Mouse (Mus musculus) erythroid progenitor cell, adult 5-6 weeks (primary cell): ENCODE measurements around the gene Rrp36. TPM values are rescaled to one million over a fixed set of nuclear protein-coding genes. Genes with fewer than 3 reads are reported as not detected.

Source experiments
- ATAC-seq: replicated peaks from 2 replicates; pipeline ENCODE4 v1.8.0; 2016; ENCODE audit warnings: moderate number of reproducible peaks, mild to moderate bottlenecking, moderate TSS enrichment, inconsistent platforms; ENCODE audit not compliant: poor library complexity, low FRiP score, severe bottlenecking
- total RNA-seq, 2 experiments: library from RNA; stranded (forward) in 1 of 2; stranded (reverse) in 1 of 2; fragments of 150-400 nt in 1 of 2; fragments of 186-747, 209-891 nt in 1 of 2; gene quantifications; 2 replicates each; pipeline versions ENCODE4 v1.2.3 to v1.2.4; 2015 to 2017; ENCODE audit warnings: low replicate concordance in 2 of 2

Gene Rrp36
- total RNA-seq, 2 experiments from 2014 or later, result 23.7 TPM; not detected in 1

GRCm38 (mm10) chr17:46691390-46691789 is 17.2 kb upstream of the Rrp36 start:
- no peak for ATAC-seq

- ATAC-seq, result peak; percentile 70
Measured at GRCm38 (mm10) chr17:46690665-46691064, 16.5 kb upstream of the Rrp36 start.

GRCm38 (mm10) chr17:46685913-46686312 is 11.8 kb upstream of the Rrp36 start:
- no peak for ATAC-seq

- no peak for ATAC-seq
Measured at GRCm38 (mm10) chr17:46682654-46683389, 8.7 kb upstream of the Rrp36 start.

GRCm38 (mm10) chr17:46681466-46682118 is 7.4 kb upstream of the Rrp36 start:
- no peak; the same call in 1 of the 2 replicates for ATAC-seq

- ATAC-seq, result peak; percentile 95
Measured at GRCm38 (mm10) chr17:46680760-46681373, 6.7 kb upstream of the Rrp36 start, which contains the start of gene Klhdc3. Gene Klhdc3, minus strand, starts transcription at chr17:46680914.

- no peak for ATAC-seq
Measured at GRCm38 (mm10) chr17:46679843-46680759, 5.9 kb upstream of the Rrp36 start.

- ATAC-seq, result no peak
Measured at GRCm38 (mm10) chr17:46678911-46679310, 4.8 kb upstream of the Rrp36 start.

GRCm38 (mm10) chr17:46678416-46678815 is 4.3 kb upstream of the Rrp36 start, which contains the start of gene Mea1:
Gene Mea1, plus strand, starts transcription at chr17:46678793.
- ATAC-seq, result no peak

GRCm38 (mm10) chr17:46674530-46675283 is 555 bp upstream of the Rrp36 start:
- ATAC-seq, result peak; percentile 14

- no peak for ATAC-seq
Measured at GRCm38 (mm10) chr17:46669911-46670310, 4.2 kb downstream of the Rrp36 start.

GRCm38 (mm10) chr17:46667712-46668111 is 6.4 kb downstream of the Rrp36 start:
- no peak for ATAC-seq

GRCm38 (mm10) chr17:46662730-46663129 is 11.4 kb downstream of the Rrp36 start:
- no peak for ATAC-seq

GRCm38 (mm10) chr17:46661981-46662380 is 12.2 kb downstream of the Rrp36 start:
- ATAC-seq, result no peak

GRCm38 (mm10) chr17:46661351-46661750 is 12.8 kb downstream of the Rrp36 start:
- ATAC-seq, result no peak

- no peak for ATAC-seq
Measured at GRCm38 (mm10) chr17:46656054-46656453, 18.1 kb downstream of the Rrp36 start.

GRCm38 (mm10) chr17:46651755-46652547 is 22.2 kb downstream of the Rrp36 start:
- no peak for ATAC-seq

- no peak for ATAC-seq
Measured at GRCm38 (mm10) chr17:46651292-46651691, 22.9 kb downstream of the Rrp36 start.
